In the genomic region with DNA sequence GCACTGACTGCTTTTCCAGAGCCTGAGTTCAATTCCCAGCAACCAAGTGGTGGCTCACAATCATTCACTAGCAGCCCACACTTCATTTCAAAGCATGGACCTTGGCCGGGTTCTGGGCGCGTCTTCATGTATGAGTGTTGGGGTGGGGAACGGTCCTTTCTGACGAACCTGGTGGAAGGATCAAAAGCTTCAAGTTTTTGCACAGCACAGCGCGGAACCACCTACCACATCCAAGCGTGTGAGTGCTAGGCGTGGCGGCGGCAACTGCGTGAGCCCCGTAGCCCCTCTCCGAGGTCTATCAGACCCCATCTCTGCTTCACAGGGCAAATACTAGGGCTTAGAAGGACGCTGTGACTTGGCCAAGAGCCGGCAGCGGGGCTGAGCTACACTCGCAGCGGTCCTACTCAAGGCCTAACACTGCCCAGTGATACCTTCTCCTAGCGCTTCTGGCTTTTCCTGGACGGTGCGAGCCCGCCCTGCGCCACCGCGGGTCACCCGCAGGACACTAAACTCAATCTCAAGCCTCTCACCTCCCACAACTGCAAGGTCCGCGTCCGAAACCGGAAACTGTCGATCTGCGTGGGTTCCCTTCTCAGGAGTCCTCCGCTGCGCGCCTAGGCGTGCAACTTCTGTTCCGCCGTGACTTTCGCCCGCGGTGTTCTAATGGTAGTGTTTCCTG, we compare ENCODE assay signal across 8 mouse cellular contexts. TPM values are rescaled to one million over a fixed set of nuclear protein-coding genes. Genes with fewer than 3 reads are reported as not detected.
DNase-seq lines count a peak whose midpoint lies in the region; ATAC-seq lines count a peak whose summit lies in the region.

No protein-coding gene starts in this region.

- peak overlapping the region; percentile 96 for H3K4me3 ChIP-seq in intestine, embryonic 14.5 days (ENCODE audit: low read depth, low read length)

- no peaks in the 10 kb centered on the region for H3K9me3 ChIP-seq in intestine, embryonic 14.5 days (ENCODE audit: control insufficient read depth, low read length)

- DNase-seq in adrenal gland, adult 2 months, result peak; percentile 92
- peak; percentile 94 for DNase-seq in embryo, embryonic 11 days
- DNase-seq in gastrocnemius, postnatal 25 days, result peak; percentile 85
- peak; percentile 96 for DNase-seq in intestine, embryonic 14.5 days (ENCODE audit: low spot score)
- peak; percentile 85 to 91 for DNase-seq in left cerebral cortex, postnatal 14 days (ENCODE audit: low spot score in 2 of 2)
- DNase-seq in right cerebral cortex, postnatal 14 days, result peak; percentile 88
- DNase-seq in urinary bladder, postnatal 25 days (ENCODE audit: low spot score), result peak; percentile 85

- peak; percentile 90 for ATAC-seq in intestine, embryonic 14.5 days (replicated peaks; ENCODE audit: low FRiP score, low TSS enrichment, low read depth)
- ATAC-seq in megakaryocyte-erythroid progenitor cell, adult 5-6 weeks (replicated peaks; ENCODE audit: low FRiP score, low TSS enrichment, poor library complexity, severe bottlenecking), result peak; percentile 85

- peak overlapping the region; percentile 81 for H3K4me2 ChIP-seq in intestine, embryonic 14.5 days (ENCODE audit: low read length)

- intact Hi-C loops in left cerebral cortex, postnatal 14 days (cut with DNase I), result no loop called here

- no peaks in the 10 kb centered on the region for H3K27me3 ChIP-seq in intestine, embryonic 14.5 days (replicated peaks; ENCODE audit: control insufficient read depth, insufficient read depth, low read length)

- peak overlapping the region; percentile 83 for H3K27ac ChIP-seq in intestine, embryonic 14.5 days (ENCODE audit: low read depth)

- H3K4me1 ChIP-seq in intestine, embryonic 14.5 days (replicated peaks; ENCODE audit: control insufficient read depth, insufficient read depth, low read length), result 0 out of 2 replicates have a peak, but pooled peaks cover 5% of the 10 kb centered on the region

- H3K36me3 ChIP-seq in intestine, embryonic 14.5 days (ENCODE audit: control insufficient read depth, insufficient read depth, low read length), result peaks cover 18% of the 10 kb centered on the region

- H3K9ac ChIP-seq in intestine, embryonic 14.5 days (ENCODE audit: low read length), result peak overlapping the region; percentile 96

- WGBS in intestine, embryonic 14.5 days, result under 1% methylated on average over 42 of the region's 42 CpGs

RNA-seq across cellular contexts. Expression of gene Cdk5rap1, which starts 0.5 kb away (rescaled TPM):
- 10 to 100 TPM in 1 of 2 experiments, 1 to 10 TPM in 1; 9.7 to 14.4 TPM for total RNA-seq in adrenal gland, adult 2 months (2021)
- 5.9 and 7.1 TPM in 2 replicates for polyA plus RNA-seq in adrenal gland, adult 2 months (2012; rRNA removed)
- total RNA-seq in gastrocnemius, postnatal 25 days (2021), result 10 to 100 TPM; 11.0 to 12.3 TPM
- polyA plus RNA-seq in intestine, embryonic 14.5 days (2014; fragmentation: Nextera tagmentation; extraction: Ambion mirVana), result 9.5 and 18.0 TPM in 2 replicates
- total RNA-seq in left cerebral cortex, postnatal 14 days (2021), result 10 to 100 TPM; 11.8 to 13.5 TPM
- 18.8 and 27.3 TPM in 2 replicates for total RNA-seq in megakaryocyte-erythroid progenitor cell, adult 5-6 weeks (2014; fragmentation: Nextera tagmentation)
- 22.9 and 27.9 TPM in 2 replicates for total RNA-seq in megakaryocyte-erythroid progenitor cell, adult 5-6 weeks (2017)

RNA-seq across cellular contexts. Expression of gene Snta1, which starts 35.6 kb away (rescaled TPM):
- total RNA-seq in adrenal gland, adult 2 months (2021), result 10 to 100 TPM; 19.9 to 29.6 TPM
- polyA plus RNA-seq in adrenal gland, adult 2 months (2012; rRNA removed), result 53.6 and 57.1 TPM in 2 replicates
- total RNA-seq in gastrocnemius, postnatal 25 days (2021), result 100 to 1,000 TPM; 190 to 200 TPM
- 2.3 and 2.7 TPM in 2 replicates for polyA plus RNA-seq in intestine, embryonic 14.5 days (2014; fragmentation: Nextera tagmentation; extraction: Ambion mirVana)
- 10 to 100 TPM; 31.4 to 31.9 TPM for total RNA-seq in left cerebral cortex, postnatal 14 days (2021)
- 0.27 and 1.5 TPM in 2 replicates for total RNA-seq in megakaryocyte-erythroid progenitor cell, adult 5-6 weeks (2014; fragmentation: Nextera tagmentation)
- total RNA-seq in megakaryocyte-erythroid progenitor cell, adult 5-6 weeks (2017), result 0.76 TPM in 1 of 2 replicates, not detected in the other

Comparison
In these comparisons a context has a peak if more than half of its experiments do, and no peak if none do; other contexts are left out.
1. Peak in every context shown above with its lines: DNase-seq, ATAC-seq, H3K4me3 ChIP-seq and H3K27ac ChIP-seq.
2. RNA of gene Snta1, which starts 35.6 kb away (total RNA-seq): 190 to 200 TPM in gastrocnemius, postnatal 25 days, 31.4 to 31.9 TPM in left cerebral cortex, postnatal 14 days and 19.9 to 29.6 TPM in adrenal gland, adult 2 months; 0.27 to 1.5 TPM in megakaryocyte-erythroid progenitor cell, adult 5-6 weeks; every median in the first group is over 4 times any median in the second.